Mouse (Mus musculus): ENCODE results near the gene Nufip2.

GRCm38 (mm10) chr11:77779240-77779639, 93.3 kb downstream of the Nufip2 start:
- TF ChIP-seq CTCF (IDR thresholded peaks at IDR 0.05; ENCODE audit: low read depth, low read length) (no peak), GATA1 (IDR thresholded peaks at IDR 0.05; ENCODE audit: borderline replicate concordance, low read length) (no peak)

Data from G1E (cell line).